Mouse (Mus musculus) cerebellum, postnatal 4 days (tissue): ENCODE data around the gene Dock4.

Experiments used
- DNase-seq, 2 experiments: peaks; one replicate each; pipeline ENCODE4 v3.0.0; 2022; ENCODE audit warnings: low spot score in 2 of 2, mixed read lengths in 1 of 2

Dock4 gene

DNA sequence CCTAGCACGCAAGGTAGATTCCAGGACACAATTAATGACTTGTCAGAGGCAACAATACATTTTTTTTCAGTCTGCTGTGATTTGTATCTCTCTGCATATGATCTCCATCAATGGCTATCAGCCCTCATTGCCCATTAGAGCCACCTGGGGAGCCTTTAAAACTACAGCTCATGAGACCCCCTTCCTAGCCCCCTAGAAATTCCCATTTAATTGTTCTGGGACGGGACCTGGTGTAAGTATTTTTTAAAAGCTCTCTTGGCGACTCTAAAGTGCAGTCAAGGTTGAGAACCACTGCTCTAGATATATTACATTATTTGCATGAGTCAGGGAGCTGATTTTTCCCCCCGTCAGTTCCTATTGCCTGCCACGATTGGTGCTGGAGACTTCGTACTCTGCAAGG lies 200.1 kb downstream of the Dock4 start:
- no peak for DNase-seq

DNA sequence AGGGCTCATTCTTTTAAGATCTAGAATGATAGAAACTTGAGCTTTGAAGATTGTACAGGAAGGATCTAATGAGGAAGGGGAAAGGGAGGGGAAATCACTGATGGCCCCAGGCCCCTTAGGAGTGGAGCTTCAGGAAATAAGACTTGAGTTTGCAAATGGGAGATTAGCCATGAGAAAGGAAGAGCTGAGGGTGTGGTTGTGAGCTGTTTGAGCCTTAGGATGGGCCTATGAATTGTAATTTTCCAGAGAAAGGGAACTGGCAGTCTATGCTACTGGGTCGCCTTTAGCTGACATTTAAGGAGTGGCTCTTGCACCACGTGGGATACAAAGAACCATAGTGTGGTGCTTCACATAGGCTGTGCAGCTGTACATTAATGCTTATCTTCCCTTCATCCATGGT lies 208.6 kb downstream of the Dock4 start:
- DNase-seq, result no peak

DNA sequence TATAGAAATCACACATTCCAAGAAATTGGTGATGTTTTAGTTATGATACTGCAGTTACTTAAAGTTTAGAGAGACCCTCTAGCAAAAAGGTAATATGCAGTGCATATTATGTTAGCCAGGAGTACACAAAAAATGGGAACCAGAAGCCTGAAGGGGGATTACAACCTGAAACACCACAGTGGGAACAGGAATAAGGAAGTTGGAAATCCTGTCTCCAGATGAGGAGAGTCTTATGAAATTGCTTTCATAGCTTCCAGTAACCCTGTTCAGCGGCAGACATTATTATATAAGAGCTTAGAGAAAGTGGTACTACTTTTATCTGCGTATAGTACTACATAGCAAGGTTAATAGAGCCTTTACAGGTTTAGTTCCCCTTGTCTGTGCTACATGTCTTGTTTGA lies 210.1 kb downstream of the Dock4 start:
- no peak for DNase-seq

DNA sequence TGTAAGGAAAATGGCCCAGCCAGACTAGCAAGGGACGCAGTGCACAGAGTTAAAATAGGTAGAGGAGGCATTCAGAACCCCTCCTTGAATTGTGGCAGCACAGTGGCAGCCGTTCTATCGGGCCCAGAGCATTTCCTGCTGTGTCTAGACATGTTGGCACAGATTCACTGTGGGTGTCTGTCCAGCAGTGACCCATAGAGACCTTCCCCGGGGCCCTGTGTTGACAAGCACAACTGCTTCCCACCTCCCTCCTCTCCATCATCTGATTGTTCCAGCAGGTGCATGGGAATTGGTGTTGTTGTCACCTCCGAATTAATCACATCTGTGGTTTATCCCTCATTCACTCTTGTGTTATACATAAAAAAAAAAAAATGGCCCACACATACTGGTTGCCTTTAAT lies 210.7 kb downstream of the Dock4 start:
- no peak for DNase-seq

DNA sequence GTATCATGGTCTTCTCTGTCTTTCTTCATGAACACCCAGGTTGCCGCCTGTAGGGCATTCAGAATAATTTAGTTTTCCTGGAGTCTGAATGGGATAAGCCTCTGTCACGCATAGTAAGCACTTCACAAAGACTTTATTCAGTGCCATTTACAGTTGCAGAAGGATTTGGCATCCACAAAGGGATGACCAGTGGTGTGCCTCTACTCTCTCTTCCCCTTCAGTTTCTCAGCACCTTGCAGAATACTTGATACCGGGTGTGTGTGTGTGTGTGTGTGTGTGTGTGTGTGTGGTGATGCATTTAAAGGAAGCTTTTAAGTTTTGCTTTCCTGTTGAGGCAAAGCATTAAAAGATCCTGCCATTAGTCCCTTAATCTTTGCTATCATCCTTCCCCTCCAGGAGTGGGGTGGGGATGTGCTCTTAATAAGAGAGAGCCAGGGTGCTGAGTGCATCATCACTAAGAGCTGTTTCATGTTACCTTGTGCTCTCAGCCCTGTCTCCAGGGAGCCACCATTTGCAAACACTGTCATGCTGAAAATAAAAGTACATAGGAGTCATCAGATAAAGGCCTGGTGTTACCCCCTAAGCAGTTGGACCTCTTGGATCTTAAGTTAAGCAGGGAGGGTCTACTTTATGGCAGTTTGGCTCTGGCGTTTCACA lies 211.6 kb downstream of the Dock4 start:
- DNase-seq, result no peak

DNA sequence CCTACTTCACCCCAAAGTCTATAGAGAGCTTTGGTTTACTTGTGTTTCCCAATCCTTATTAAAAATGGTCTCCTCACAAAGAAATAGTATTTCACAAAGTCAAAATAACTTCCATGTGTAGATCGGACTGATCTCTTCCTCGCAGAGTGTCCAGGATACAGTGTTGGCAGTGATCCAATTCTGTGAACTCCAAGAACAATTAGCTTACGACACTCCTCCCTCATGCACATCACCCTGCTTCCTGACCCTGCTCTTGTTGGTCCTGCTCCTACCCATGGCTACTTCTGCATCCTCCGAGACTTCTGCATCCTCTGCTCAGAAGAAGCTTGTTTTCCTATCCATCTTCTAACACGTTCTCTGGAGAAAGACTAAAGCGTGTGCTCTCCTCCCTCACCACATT lies 213.9 kb downstream of the Dock4 start:
- DNase-seq, result no peak

DNA sequence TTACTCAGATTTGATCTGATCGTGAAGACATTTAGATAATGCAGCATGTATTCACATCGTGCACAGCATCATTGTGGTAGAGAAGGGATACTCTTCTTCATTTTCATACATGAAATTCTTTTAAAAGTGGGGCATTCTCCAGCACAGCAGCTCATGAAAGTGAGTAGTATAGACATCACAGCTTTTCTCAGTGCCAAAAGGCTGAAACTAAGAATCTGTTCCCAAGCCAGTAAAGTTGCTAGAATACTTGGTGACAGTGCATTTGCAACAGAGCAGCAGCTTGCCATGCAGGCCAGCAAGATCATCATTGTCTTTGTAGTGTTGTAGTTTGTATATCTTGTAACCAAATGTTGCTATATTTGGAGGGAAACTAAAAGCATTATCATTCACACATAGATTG lies 223.7 kb downstream of the Dock4 start:
- no peak for DNase-seq

DNA sequence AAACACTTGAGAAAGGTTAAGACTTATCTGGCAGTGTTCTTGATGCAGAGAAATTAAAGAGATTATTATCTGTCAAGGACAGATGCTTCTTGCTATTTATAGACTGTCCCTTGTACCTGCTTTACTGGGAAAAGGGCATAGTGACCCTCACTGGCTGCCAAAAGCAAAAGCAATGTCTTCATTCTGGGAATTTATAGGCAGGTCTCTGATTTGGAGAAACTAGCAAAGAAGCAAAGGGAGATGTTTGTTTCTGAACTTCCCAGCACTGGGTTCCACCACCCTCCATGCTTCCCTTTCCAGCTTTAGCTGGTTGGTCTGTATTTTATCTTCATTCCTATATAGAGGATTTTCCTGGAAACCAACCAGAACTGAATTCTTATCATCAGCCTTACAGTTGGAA lies 225.0 kb downstream of the Dock4 start:
- DNase-seq, result no peak

DNA sequence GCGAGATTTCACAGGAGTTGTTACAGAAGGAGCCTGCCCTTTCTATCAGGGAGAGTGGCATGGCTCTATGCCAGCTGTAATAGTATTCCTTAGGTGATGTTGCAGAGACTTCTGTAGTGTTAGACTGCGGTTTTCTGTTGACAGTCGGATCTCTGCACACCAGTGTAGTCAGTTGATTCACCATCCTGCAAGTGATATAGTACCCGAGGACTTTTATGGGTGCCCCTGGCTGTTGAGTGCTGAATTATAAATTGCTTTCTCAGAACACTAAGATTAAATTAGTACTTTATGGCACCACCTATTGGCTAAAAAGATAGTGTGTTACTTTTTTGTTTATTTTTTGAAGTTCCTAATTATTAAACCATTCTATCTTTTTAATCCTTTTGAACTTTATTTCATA lies 234.0 kb downstream of the Dock4 start:
- DNase-seq, result no peak

DNA sequence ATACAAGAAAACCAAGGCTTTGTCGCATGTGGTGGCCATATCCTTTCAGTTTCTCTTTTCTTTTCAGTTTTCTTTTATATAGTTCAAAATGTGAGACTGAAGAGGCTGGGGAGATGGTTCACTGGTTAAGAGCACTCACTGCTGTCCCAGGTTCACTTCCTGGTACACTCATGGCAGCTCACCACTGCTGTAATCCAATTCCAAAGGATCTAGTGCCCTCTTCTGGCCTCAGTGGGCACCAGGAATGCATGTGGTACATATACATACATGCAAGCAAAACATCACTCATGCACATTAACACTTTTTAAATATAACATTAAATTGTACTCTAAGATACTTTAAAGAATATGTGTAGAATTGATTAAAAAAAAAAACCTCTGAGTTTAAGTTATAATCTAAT lies 234.8 kb downstream of the Dock4 start:
- DNase-seq, result peak in 1 of 2 experiments; percentile 24

DNA sequence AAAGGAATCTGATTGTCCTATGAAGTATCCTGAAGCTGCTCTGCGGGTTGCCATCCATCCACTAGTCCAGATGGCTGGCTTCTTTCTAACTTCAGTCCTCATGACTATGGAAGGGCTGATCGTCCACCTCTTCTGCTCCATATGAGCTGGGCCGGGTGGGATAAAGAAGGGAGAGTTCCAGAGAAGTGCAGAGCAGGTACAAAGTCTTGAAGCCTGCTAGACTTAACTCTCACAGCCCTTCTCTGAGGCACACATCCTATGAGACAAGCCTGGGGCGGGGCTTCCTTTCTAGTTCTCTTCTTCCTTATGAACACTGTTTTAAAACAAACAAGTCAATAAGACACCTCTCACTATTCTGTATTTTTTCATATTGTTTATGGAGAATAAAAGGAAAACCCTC lies 245.7 kb downstream of the Dock4 start:
- no peak for DNase-seq

DNA sequence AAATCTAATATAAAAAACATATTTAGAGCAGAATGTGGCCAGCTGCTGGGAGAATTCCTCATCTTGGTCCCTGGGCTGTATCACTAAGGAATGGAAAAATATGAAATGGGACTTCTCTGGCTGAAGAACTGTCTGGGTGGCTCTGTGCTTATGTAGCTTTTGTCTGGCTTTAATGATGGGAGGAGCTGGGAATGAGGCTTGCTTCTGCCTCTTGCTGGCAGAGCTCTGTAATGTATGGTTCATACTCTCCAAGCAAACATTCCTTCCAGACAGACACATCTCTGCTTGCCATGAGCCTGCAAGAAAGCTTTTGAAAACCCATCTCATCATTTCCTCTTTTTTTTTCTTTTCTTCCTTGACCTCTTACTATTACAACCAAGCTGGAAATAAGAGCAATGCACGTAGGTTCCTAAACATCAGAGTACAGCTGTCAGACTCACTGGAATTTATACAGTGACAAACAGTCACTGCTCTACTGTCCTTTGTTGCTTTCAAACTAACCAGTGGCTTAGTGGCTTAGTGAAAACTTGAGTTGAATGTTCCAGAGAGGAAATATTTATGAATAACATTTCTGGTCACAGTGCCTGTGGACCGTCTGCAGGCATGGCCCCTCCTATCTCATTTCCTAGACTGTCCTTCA lies 248.4 kb downstream of the Dock4 start:
- DNase-seq, result no peak

DNA sequence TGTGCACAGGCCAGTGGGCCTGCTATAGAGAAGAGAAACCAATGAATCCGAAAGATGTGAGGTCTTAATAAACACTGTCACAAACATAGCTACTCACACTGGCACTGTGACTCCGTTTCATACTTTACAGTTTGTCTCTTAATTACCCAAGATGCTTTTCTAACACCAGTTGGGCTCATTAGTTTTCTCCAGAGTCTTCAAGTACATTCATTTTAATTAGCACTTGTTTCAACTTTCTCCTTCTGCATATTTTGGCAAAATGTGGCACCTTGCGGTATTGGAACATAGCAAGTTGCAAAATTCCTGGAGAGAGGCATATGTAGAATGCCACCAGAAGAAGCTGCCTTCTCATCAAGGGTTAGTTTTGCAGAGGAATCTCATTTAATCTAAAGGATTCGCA lies 252.6 kb downstream of the Dock4 start:
- no peak for DNase-seq

DNA sequence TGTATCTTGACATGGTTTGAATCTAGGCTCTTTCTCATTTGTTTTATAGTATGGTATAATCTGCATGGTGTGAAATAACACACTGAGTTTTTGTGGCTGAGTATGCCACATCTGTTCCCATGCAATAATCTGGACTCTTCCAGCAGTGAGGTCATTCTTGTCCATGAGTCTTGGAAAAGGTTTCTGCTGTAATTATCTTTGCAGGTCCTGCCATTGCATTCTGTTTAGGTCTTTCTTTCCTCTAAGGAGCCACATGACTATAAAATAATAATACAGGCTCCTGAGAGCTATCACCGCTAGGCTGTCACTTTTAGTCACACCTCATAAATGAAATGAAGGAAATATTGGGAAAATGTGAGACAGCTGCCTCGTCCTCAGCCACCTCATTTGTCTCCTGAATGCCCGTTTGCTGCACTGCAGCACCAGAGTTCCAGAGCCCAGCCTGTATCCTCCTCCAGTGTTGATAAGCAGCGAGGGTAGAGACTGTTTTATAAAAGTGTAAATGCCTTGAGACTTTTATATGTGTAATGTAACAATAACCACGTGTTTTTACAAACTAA lies 256.6 kb downstream of the Dock4 start:
- no peak for DNase-seq

DNA sequence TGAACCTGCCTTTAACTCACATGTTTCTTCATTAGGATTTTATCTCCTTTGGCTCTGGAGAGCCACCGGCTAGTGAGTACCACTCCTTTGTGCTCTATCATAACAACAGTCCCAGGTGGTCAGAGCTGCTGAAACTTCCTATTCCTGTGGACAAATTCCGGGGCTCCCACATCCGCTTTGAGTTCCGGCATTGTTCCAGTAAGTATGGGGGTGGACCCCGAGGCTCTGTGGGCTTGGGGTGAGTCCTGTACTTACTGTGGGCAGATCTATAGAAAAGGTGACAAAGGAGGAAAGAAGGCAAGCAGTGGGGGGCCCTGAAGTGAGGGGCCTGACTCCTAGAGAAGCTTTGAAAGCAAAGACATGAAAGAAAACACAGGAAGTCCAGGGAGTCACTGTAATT lies 258.5 kb downstream of the Dock4 start:
- no peak for DNase-seq

DNA sequence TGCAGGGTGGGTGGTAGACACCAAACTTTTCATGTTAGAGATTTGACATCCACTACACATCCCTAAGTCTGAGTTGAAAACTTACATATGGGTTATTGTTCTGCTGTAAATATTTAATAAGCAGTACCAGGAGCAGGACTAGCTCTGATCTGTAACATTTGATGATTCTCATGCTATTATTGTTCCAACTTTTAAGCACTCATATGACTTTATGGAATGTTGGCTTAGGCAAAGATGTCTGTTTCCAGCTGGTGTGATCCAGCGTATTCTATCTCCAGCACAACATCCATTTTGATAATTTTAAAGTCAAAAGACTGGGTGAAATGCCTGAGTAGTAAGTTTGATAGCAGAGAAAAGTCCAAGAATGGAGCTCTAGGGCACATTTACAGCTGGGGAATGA lies 261.4 kb downstream of the Dock4 start:
- DNase-seq, result no peak

DNA sequence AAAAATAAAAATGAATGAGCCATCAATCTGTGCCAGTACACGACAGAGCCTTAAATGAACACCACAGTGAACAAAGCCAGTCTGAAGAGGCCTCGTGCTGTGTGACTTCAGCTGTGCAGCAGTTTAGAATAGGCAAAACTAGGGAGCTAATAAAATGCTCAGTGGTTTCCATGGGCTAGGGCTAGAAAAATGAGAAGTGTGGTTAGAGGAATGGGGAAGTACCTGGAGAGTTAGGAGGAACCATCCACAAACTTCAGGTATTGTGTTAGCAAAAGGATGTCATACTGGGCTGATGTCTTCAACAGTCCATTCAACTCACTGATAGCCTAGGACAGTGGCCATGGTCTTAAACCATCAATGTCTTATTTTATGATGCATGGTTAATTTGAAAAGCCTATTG lies 263.3 kb downstream of the Dock4 start:
- DNase-seq, result no peak

DNA sequence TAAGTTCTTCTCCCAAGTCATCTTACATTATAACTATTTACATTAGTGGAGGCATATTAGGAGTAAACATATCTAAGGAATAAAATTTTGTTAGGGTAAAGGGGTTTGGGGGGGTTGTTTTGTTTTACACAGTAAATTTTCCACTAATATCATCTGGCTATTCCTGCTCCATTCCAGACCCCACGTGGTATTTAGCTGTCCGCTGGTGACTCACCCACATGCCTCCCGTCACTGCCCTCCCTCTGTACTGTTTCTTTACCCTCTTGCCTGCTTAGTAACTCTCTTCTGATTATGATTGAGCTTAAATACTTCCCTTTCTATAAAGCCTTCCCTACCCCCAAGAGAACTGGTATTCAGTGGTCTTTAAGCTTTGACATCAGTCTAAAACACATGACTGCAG lies 266.5 kb downstream of the Dock4 start:
- no peak for DNase-seq

DNA sequence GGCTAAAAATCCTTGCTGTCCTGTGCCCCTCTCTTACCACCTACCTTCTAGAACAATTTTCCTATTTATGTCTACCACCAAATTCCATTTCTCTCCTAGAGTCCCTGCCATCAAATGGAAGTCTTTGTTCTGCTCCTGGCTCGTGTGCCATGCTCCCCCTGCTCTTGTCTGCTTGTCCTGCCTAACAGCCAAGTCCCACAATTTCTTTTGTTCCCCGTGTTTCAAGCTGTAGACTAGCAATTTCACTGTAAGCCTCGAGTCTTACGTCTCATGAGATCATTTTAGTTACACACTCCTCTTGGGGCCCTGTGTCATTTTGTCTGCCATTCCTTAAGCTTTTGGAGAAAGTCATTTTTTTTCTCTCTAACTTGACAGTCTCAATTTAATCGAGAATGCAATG lies 268.5 kb downstream of the Dock4 start:
- DNase-seq, result no peak

DNA sequence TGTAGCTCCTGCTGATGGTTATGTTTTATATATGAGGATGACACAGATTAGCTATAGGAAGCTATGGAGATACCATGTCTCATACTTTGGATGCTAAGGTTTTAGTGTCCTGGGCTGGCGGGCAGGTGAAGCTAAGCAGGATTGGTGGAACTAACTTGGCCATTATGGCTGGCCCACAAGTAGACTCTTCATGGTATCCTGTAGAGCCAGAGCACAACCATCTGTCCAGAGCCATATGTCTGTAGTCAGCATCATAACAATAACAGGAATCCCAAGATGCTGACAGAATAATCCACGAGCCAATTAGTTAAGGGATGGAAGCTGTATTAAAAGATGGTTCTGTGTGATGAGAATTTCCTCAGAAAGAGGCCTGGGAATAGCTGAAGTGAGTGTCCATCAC lies 269.4 kb downstream of the Dock4 start:
- no peak for DNase-seq

DNA sequence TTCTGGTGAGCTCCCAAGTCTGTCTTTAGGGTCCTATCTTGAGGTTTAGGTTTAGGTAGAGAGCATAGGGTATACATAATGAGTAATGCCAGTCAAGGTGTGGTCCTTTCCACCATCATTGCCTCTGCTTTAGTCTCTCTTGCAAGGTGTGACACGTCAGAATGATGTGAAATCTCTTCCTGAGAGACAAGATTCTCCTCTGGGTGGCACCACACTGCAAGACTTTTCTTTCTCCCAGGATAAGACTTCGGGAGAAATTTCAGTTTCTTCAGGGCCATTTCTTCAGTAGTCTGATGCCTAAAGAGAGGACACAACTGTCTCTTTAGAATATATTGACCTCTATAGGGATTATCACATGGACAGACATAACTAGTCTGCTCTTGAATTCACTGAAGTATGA lies 282.6 kb downstream of the Dock4 start:
- no peak for DNase-seq

DNA sequence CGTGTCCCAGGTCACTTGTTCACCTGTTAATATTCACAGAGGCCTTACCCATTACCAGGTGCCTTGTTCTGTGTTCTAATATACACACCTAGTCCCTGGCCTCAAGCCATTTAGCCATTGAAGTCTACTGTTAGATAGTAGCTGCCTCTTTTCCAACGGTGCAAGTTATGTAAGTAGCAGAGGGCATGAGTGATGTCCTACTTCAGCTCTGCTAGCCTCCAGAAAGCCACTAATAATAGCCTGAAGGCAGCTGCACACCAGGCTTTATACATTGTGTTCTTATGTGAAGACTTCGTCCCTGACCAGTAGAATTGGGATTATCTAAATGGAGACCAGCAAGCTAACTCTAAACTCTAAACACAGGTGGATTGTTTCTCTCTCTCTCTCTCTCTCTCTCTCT lies 285.0 kb downstream of the Dock4 start:
- DNase-seq, result no peak

DNA sequence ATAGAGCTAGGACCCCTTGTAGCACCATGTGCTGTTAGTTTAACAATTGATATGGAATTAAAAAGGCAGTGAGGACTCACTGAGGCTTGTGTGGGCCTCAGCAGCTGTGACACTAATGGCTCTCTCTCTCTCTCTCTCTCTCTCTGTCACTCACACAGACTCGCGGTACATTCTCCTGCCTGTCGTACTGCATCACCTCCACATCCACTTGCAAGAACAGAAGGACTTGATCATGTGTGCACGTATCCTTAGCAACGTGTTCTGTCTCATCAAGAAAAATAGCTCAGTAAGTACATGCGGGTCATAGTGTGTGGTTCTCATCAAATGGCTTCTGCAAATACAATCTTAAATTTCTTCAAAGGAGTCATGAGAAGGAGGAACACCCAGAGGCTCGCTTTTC lies 299.7 kb downstream of the Dock4 start:
- no peak for DNase-seq

DNA sequence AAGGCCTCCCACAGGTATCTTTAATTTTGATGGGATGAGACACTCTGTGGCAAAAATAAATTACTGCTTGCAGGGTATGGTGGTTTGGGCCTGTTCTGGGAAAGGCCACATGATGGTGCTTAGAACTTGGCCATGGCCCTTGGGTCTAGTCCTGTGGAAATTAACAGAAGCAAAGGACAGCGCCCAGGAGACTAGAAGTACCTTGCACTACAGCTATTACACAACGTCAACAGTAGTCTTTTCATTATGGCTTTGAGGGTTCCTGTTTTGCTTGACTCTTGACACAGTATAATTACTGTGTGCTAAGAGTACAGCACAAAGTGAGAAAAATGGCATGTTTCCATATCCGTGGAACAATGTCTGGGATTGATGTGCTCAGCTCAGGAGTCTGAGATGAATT lies 300.3 kb downstream of the Dock4 start:
- DNase-seq, result no peak
